Mouse (Mus musculus) ES-E14 (cell line): ENCODE results near the gene Rabgap1l.

Experiments
- CHD2 ChIP-seq: IDR thresholded peaks from 2 replicates; pipeline ENCODE4 v1.6.1; 2014; ENCODE audit warnings: mild to moderate bottlenecking, low read depth, low read length, inconsistent platforms
- MAFK ChIP-seq: IDR thresholded peaks from 2 replicates; pipeline ENCODE4 v1.6.1; 2014; ENCODE audit warnings: mild to moderate bottlenecking, low read depth, low read length, inconsistent platforms; ENCODE audit not compliant: insufficient read depth
- ZNF384 ChIP-seq: IDR thresholded peaks from 2 replicates; pipeline ENCODE4 v1.6.1; 2012; ENCODE audit warnings: low read depth, low read length, inconsistent platforms

- TF ChIP-seq CHD2 (no peak), MAFK (no peak), ZNF384 (no peak)
Observed at GRCm38 (mm10) chr1:160713887-160714286, 79.1 kb downstream of the Rabgap1l start.
